Comparison of ENCODE assay signal across 8 mouse cellular contexts in genomic region chr13:107700268-107701139, GRCm38 (mm10).
A peak's percentile ranks its signal among the peaks of the same experiment; 100 is the strongest.
DNase-seq lines count a peak whose midpoint lies in the region; ATAC-seq and TF ChIP-seq lines count a peak whose summit lies in the region.
"Had no signal": no experiment of that assay in that cellular context is flagged by ENCODE, and none has a peak within 500 bp of the region (broad histone marks: within the 10 kb centered on the region; RNA-seq: fewer than 3 reads in every experiment).

No protein-coding gene starts in this region.

- H3K4me3 ChIP-seq in forebrain, embryonic 16.5 days (replicated peaks; ENCODE audit: low read length), result no peak overlapping the region
- H3K4me3 ChIP-seq: limb, embryonic 13.5 days had no signal

- no peaks in the 10 kb centered on the region for H3K27me3 ChIP-seq in Patski
- no peaks in the 10 kb centered on the region for H3K27me3 ChIP-seq in forebrain, embryonic 16.5 days (replicated peaks; ENCODE audit: control insufficient read depth, insufficient read depth, low read length)
- H3K27me3 ChIP-seq: limb, embryonic 13.5 days had no signal

- peak; percentile 41 for ATAC-seq in Patski
- peak; percentile 84 for ATAC-seq in forebrain, embryonic 16.5 days

- no peaks in the 10 kb centered on the region for H3K36me3 ChIP-seq in forebrain, embryonic 16.5 days (ENCODE audit: control insufficient read depth, insufficient read depth)
- H3K36me3 ChIP-seq: limb, embryonic 13.5 days had no signal

- POLR2A ChIA-PET in Patski (lab: Charles Lee), result interaction anchor here (0.7 kb wide), 2 partner anchors 59 to 304 kb away, joined by 5 read pairs; no protein-coding TSS in a partner anchor

- peak overlapping the region; percentile 21; the same call in 1 of the 2 replicates for H3K27ac ChIP-seq in forebrain, embryonic 16.5 days (ENCODE audit: low read length)
- H3K27ac ChIP-seq: limb, embryonic 13.5 days had no signal

- H3K9me3 ChIP-seq in forebrain, embryonic 16.5 days (ENCODE audit: control insufficient read depth, low read length), result no peaks in the 10 kb centered on the region
- H3K9me3 ChIP-seq: limb, embryonic 13.5 days had no signal

- CTCF ChIA-PET in Patski (lab: Charles Lee), result interaction anchor here (0.8 to 2.0 kb wide), 2 partner anchors 13 to 16 kb away, joined by 3 to 5 read pairs; no protein-coding TSS in a partner anchor

- H3K4me1 ChIP-seq in forebrain, embryonic 16.5 days (replicated peaks; ENCODE audit: control insufficient read depth, insufficient read depth, low read length), result peaks cover 11% of the 10 kb centered on the region

- in situ Hi-C loops in Patski (cut with MboI; ENCODE audit: low pct_unique_long_range_greater_than_20kb), result no loop called here

- no peak overlapping the region for H3K4me2 ChIP-seq in forebrain, embryonic 16.5 days (ENCODE audit: low read length)
- H3K4me2 ChIP-seq: limb, embryonic 13.5 days had no signal

- peak; percentile 9 for DNase-seq in CD4-positive helper T cell, adult 2 months (ENCODE audit: low read depth, low spot score)
- no peak for DNase-seq in Patski (ENCODE audit: low read depth, low spot score)
- peak; percentile 18 to 27 for DNase-seq in kidney, postnatal 36 days
- DNase-seq in lung, postnatal 4 days, result peak; percentile 58 to 64
- peak; percentile 62 to 70 for DNase-seq in right cerebral cortex, postnatal 10 days (ENCODE audit: low spot score in 2 of 2)
- DNase-seq in gastrocnemius, adult 8-10 months (ENCODE audit: low spot score in 2 of 2), result no peak

- 0 out of 2 replicates have a peak overlapping the region, but pooled peaks have one; percentile 19 for H3K9ac ChIP-seq in forebrain, embryonic 16.5 days (replicated peaks; ENCODE audit: low read depth, low read length)
- H3K9ac ChIP-seq: limb, embryonic 13.5 days had no signal

- no peak for TF ChIP-seq CTCF in Patski (IDR thresholded peaks at IDR 0.05)

- WGBS in forebrain, embryonic 16.5 days, result 24% methylated on average over 10 of the region's 10 CpGs

Comparison
In these comparisons a context has a peak if more than half of its experiments do, and no peak if none do; other contexts are left out.
1. DNase-seq: peak in CD4-positive helper T cell, adult 2 months (single experiment), kidney, postnatal 36 days (2 of 2), lung, postnatal 4 days (2 of 2) and right cerebral cortex, postnatal 10 days (2 of 2); none in Patski (single experiment) and gastrocnemius, adult 8-10 months (0 of 2).